Mouse (Mus musculus): ENCODE data around the gene Snupn.

Snupn gene

DNA sequence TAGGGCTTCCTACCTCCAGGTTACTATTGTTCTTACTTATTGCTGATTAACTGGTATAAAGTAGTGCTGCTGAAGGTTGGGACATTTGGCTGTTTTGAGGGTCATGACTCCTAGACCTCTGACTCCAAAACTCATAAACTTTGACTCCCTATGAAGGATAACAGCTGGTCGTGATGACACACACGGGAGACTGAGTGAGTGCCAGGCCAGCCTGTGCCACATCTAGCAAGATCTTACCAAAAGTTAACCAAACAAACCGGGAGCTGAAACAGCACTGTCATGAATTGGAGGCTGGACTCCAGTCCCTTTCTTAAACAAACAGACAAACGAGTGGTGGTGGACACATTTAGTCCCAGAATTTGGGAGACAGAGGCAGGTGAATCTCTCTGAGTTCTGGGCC lies 21.2 kb upstream of the Snupn start:
- in situ Hi-C loops (cut with MboI, MseI): loop anchor here (25.0 kb wide), 1 partner anchor 208 kb away; the partner anchor contains the start of genes Man2c1 and Neil1

DNA sequence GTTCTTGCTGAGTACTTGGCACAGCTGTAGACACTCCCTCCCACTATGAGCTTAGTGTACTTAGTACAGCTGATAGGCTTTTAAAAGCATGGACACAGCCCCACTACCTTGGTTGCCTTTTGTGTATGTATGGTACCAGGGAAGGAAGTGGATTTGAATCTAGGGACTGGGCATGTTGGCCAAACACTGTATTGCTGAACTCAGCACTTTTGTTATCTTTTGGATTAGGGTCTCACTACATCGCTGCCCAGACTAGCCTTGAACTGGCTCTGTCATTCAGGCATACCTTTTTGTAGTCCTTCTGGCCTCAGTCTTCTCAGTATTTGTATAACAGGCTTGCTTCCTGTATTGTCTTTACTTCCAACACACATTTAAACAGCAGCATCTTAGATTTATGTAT lies 20.1 kb upstream of the Snupn start:
- in situ Hi-C loops (cut with MboI, MseI): loop anchor here (25.0 kb wide), 1 partner anchor 207 kb away; the partner anchor contains the start of genes Man2c1 and Neil1

DNA sequence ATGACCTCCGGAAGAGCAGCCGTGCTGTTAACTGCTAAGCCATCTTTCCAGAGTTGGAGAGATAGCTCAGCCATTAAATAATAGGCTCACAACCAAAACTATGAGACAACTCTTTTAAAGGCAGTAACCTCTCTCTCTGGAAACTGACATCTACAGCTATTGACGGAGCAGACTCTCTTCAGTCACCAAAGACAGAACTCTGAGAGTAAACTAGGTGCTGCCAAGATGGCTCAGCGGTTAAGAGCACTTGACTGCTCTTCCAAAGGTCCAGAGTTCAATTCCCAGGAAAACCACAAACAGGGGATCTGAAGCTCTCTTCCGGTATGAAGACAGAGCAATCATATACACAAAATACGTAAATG lies 13.8 kb upstream of the Snupn start:
- in situ Hi-C loops (cut with MboI, MseI): loop anchor here (5.0 to 25.0 kb wide), 2 partner anchors 135 to 200 kb away; partner anchors contain the start of genes Man2c1, Neil1 and Sin3a

DNA sequence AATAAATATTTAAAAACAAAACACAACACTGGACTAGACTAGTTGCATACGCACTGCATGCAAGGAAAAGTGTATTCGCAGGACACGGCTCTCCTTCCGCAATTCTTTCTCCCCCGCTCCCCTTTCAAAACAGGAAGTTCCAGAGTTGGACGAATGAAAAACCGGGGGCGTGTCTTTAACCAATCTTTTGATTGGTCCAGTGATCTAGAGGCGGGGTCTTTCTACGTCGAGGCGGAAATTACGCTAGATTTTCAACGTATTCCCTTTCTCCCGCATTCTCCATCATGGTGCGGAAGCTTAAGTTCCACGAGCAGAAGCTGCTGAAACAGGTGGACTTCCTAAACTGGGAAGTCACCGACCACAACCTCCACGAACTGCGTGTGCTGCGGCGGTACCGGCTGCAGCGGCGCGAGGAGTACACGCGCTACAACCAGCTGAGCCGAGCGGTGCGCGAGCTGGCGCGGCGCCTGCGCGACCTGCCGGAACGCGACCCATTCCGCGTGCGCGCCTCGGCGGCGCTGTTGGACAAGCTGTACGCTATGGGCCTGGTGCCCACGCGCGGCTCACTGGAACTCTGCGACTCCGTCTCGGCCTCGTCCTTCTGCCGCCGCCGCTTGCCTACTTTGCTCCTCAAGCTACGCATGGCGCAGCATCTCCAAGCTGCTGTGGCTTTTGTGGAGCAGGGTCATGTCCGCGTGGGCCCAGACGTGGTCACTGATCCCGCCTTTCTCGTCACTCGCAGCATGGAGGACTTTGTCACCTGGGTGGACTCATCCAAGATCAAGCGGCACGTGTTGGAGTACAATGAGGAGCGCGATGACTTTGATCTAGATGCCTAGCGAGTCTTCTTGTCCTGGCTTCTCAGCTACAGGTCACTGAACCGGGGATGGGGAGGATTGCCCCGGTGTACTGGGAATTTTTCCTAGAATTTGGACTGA lies 13.2 kb upstream of the Snupn start, which contains the start of gene Imp3:
TSS of gene Imp3 (plus strand) at position 253 of the 938 bp plus-strand sequence.
- in situ Hi-C loops (cut with MboI, MseI): loop anchor here (5.0 to 25.0 kb wide), 2 partner anchors 135 to 200 kb away; partner anchors contain the start of genes Man2c1, Neil1 and Sin3a

DNA sequence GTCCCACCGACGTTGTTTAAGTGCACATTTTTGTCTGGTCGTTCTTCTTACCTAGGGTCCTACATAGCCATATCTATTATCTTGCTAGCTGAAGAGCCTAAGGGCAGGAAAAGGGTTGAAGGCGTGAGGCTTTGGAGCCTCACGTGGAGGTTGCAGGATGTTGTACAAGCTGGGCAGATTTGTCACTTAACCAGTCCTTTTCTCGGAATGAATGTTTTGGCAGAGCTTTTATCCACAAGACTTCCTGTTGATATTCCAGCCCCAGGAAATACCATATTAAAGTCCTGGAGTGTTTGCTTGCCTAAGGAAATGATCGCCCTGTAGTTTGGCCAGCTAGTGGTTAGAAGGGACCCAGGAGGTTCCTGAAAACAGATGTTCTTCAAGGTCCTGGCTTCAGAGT lies 12.3 kb upstream of the Snupn start:
- in situ Hi-C loops (cut with MboI, MseI): loop anchor here (5.0 to 25.0 kb wide), 2 partner anchors 134 to 199 kb away; partner anchors contain the start of genes Man2c1, Neil1 and Sin3a

DNA sequence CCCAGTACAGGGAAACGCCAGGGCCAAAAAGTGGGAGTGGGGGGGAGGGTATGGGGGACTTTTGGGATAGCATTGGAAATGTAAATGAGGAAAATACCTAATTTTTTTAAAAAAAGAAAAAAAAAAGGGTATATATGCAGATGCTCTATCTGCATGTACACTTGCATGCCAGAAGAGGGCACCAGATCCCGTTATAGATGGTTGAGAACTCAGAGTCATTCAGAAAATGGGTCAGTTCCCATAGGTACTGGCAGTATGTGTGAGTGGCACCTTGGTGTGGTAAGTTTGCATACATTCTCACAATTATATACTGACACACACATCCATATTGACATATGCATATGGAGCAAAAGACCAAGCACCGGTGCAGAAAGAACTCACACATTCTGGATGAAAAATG lies 3.2 kb upstream of the Snupn start:
- in situ Hi-C loops (cut with MboI, MseI): loop anchor here (25.0 kb wide), 1 partner anchor 190 kb away; the partner anchor contains the start of genes Man2c1 and Neil1

DNA sequence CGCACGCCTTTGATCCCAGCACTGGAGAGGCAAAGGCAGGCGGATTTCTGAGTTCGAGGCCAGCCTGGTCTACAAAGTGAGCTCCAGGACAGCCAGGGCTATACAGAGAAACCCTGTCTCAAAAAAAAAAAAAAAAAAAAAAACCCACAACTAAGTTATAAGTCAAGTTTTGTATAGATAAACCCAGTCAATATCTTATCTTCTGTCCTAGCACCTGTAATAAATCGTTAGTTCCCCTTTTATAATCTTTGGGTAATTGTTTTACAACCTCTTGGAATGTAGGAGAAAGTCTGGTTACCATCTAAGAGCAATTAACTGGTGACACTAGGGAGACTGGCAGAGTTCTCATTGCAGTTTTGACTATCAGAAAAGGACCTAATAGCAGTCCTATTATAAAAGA lies 2.0 kb upstream of the Snupn start:
- in situ Hi-C loops (cut with MboI, MseI): loop anchor here (25.0 kb wide), 1 partner anchor 189 kb away; the partner anchor contains the start of genes Man2c1 and Neil1

DNA sequence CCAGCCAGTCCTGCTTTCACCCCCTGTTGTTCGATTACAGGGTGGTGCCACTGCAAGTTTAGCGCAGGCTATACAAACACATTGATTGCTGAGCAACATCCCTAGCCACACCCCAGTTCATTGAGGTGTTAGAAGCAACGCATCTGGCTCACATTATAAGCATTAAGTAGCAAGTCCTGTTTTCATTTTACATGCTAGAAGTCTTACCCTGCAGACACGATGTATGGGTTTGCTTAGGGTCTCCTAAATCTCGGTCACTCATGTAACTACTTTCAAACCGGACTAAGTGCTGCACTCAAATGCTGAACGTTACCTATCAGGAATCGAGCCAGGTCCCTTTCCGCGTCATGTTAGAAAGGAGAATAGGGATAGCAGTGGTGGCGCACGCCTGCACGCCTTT lies 911 bp upstream of the Snupn start:
- in situ Hi-C loops (cut with MboI, MseI): loop anchor here (25.0 kb wide), 1 partner anchor 188 kb away; the partner anchor contains the start of genes Man2c1 and Neil1

DNA sequence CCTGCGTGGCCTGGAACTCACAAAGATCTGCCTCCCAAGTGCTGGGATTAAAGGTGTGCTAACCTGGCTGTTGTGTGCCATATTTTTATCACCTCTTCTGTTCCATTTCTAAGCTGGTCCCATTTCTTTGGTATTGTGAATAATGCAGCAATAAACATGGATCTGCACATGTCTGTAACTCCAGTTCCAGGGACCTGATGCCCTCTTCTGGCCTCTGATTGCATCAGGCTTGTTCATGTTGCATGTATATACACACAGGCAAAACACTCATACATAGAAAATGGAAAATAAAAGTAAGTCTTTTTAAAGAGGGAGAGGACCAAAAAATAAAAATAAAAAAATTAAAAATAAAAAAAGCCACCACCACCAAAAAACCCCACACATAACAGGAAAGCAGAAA lies 2.9 kb downstream of the Snupn start:
- in situ Hi-C loops (cut with MboI, MseI): no loop called here

DNA sequence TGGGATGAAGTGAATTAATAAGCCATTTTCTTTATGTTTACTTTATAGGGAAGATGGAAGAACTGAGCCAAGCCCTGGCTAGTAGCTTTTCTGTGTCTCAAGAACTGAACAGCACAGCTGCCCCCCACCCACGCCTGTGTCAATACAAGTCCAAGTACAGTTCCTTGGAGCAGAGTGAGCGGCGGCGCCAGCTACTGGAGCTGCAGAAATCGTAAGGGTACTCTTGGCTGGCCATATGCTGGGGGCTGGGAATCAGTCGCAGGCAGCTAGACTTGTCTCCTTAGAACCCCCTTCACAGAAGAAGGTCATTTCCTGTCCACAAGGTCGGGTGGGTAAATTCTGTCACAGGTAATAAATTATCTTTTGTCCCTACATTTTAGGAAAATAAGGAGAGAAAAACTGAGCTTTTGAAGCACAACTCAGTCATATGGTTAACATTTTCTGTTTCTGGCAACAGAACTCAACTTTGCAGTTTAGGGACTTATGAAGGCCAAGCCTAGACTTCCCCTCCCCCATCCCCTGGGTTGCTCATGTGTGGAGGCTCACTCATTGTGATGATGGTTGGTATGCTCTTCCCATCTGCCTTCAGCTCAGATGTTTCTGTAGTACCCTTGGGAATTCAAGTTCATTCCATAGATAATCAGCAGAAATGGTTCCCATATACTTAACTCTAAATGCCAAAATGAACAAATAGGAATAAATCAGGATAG lies 6.4 kb downstream of the Snupn start:
- in situ Hi-C loops (cut with MboI, MseI): no loop called here

DNA sequence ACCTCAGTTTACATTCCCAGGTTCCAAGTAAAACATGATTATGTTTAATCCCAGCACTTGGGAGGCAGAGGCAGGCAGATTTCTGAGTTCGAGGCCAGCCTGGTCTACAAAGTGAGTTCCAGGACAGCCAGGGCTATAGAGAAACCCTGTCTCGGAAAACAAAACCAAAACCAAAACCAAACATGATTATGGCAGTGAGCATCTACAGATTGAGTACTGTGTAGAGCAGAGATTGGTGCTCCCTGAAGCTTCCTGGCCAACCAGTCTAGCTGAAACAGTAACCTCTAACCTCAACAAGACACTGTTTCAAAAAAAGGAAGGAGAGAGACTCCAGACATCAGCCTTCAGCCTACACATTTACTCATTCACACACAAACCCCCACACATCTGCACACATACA lies 8.0 kb downstream of the Snupn start:
- in situ Hi-C loops (cut with MboI, MseI): no loop called here

DNA sequence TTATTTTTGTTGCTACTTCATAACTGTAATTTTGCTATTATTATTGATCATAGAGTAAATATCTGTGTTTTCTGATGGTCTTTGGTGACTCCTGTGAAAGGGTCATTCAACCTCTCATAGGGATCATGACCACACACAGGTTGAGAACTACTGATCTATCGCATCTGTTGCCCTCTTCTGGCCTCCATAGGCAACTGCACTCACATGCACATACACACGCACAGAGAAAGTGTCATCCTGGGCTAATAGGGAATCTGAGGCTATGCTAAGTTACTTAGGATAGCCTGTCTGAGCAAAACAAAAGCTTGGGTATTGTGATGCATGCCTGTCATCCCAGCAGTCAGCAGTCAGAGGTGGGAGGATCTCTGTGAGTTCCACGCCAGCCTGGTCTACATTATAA lies 10.9 kb downstream of the Snupn start:
- in situ Hi-C loops (cut with MboI, MseI): no loop called here

DNA sequence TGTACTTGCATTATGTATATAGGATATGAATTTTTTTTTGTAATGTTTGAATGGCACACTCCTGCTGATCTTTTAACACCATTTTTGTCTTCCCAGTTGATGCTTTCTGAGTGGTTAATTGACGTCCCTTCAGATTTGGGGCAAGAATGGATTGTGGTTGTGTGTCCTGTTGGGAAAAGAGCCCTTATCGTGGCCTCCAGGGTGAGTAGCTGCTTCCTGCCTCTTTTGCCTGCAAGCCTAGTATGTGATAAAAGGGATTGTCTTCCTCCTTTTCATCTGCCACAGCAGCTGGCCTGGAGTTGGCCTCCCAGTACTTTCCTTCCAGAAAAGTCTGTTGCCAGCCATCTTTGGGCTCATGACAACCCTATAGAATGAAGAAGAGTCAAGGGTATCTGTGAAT lies 19.5 kb downstream of the Snupn start:
- in situ Hi-C loops (cut with MboI, MseI): no loop called here

DNA sequence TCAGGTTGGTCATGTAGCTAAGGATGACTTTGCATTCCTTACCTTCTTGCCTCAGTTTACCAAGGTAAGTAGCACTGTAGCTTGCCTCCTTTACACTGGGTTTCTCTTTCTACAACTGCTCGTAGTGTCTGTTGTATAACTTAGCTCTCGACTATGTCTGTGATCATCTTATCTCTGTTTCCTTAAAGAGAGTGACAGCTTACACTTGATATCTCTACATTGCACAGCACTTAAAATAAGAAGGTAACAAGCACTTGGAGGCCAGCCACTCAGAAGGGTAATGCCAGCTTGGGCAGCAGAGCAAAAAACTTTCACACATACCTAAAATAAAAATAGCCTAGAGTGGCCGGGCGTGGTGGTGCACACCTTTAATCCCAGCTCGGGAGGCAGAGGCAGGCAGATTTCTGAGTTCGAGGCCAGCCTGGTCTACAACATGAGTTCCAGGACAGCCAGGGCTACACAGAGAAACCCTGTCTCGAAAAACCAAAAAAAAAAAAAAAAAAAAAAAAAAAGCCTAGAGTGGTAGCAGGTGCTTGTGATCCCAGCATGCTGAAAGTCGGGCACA lies 23.4 kb downstream of the Snupn start:
- in situ Hi-C loops (cut with MboI, MseI): no loop called here

DNA sequence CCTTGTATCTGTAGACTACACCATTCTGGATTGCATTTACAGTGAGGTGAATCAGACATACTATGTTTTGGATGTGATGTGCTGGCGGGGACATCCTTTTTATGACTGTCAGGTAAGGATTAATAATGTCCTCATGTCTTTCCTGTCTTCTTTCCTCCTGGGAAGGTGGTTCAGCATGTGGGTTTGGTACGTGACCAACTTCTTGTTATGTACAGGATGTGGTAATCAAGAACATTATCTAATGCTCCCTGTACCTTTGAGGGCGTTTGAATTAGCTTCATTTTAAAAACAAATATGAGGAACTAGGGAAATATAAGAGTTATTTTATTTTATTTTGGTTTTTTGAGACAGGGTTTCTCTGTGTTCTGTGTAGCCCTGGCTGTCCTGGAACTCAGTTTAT lies 24.5 kb downstream of the Snupn start:
- in situ Hi-C loops (cut with MboI, MseI): no loop called here

DNA sequence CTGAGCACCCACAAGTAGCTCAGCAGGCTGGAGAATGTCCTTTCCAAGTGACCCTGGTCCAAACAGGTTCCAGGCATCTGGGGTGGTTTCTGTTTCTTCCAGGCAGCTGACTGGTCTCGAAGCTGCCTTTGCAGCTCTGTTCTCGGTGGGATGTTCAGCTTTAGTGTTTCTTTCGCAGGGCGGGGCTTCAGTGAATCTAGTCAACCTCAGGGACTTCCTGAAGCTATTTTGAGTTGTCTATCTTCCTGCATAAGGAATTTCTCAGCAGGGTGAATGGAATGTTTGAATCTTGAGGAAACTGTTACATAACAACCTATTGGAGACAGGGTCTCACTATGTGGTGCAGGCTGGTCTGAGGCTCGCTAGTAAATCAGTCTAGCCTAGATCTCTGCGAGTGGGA lies 29.5 kb downstream of the Snupn start:
- in situ Hi-C loops (cut with MboI, MseI): no loop called here

DNA sequence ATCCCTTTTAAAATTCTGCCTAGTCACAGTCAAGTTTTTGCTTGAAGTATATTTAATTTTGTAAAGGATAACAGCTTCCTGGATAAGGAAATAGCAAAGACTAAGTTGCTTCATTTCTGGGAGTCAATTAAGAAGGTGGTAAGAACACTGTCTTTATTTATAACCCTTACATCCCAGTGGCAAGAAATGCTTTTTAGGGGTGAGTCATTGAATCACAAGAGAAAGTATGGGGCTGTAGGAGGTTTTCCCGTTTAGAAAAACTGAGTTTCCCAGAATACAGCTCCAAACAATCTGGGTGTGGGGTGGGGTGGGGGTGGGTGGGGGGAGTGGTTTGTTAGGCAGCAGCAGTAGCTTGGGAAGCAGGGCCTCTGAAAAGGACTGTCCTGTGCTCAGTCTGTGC lies 30.8 kb downstream of the Snupn start:
- in situ Hi-C loops (cut with MboI, MseI): no loop called here

DNA sequence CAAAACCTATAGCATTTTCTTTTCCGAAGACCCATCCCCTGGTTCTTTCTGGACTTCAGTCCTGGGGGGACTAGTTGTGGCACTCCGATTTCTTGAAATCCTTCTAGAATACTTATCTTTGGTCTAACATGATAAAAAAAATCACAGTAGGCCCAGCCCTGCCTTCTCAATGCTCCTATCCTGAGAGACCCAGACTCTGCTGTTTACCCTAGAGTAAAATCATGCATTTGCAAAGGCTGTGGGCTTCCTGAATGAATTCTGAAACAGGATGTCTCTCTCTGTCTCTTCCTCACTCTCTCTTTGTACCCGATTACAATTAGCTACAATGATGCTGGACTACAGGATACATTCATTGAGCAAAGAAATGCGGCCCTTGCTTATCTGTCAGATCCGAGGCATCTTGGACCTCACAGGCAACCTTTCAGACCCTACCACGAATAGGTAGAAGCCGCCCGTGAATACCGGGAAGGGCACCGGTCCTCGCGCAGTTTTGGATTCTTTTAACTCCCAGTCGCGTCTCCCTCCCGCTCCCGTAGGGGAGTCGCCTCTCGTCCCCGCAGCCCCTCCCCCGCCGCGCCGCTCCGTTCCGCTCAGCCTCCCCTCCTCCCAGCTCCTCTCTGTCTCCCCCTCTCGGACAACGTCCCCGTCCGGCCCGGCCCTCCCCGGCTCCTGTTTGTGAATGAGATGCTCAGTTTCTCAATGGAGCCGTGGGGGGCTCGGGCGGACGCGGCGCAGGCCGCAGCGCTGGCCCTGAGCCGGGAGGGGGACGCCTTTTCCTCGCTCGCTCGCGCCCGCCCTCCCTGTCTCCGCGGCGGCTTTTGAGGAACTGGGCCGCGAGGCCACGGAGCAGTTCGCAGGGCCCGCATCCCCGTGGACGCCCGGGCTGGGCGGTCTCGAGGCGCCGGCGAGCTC lies 43.9 kb downstream of the Snupn start, which contains the start of gene Ptpn9:
TSS of gene Ptpn9 (plus strand) at position 638 of the 912 bp plus-strand sequence.
- in situ Hi-C loops (cut with MboI, MseI): no loop called here

DNA sequence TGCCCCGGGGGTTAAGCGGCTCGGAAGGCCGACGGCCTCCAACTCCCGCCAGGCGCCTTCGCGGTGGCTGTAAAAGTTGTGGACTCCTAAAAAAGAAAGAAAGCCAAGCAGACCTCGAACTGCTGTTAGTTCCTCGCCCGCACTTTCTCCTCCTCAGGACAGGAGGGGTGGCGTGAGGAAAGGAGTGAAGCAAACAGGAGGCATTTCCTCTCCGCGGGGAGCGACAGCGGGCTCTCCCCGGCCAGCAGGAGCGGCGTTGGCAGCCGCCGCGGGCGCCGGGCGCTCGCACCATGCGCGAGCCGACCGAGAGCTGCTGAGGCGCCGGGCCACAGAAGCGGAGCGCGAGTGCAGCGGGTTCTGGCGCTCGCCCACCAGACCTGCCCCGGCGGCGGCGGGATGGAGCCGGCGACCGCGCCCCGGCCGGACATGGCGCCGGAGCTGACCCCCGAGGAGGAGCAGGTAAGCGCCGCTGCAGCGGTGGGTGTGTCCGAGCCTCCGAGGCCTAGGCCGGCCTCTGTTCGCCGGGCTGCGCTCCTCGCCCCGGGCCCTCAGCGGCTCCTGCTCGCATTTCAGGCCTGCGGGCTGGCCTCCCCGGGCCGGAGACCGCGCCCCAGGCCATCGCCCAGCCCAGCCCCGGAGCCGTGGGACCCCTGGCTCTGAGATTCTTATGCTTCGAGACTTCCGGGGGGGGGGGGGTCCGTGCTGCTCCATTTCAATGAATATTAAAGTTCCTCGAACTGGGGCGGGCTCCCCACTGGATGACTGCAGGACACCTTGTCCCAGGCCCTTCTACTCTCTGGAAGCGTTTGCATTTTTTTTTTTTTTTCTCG lies 44.7 kb downstream of the Snupn start:
- in situ Hi-C loops (cut with MboI, MseI): no loop called here

DNA sequence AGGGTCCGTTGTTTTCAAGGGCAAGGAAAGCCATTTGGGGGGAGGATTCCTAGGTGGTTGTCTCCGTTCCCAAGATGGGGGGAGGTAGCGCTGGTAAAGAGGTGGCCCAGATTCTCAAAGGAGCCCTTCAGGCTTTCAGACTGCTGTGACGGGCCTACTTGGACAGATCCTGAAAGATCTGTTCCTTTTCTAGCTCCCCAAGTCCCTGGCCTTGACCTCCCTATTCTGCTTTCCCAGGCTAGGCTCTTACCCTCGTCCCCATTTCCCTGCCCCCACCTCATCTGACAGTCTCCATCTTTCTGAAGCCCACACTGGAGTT lies 45.3 kb downstream of the Snupn start:
- in situ Hi-C loops (cut with MboI, MseI): no loop called here
